Mouse (Mus musculus) MEL (cell line): ENCODE results near the gene Vps26a. TPM values are rescaled to one million over a fixed set of nuclear protein-coding genes. Genes with fewer than 3 reads are reported as not detected.
A peak's percentile ranks its signal among the peaks of the same experiment; 100 is the strongest.

Experiments used
- DNase-seq: peaks from one replicate; pipeline ENCODE4 v3.0.0; 2011; ENCODE audit warnings: low read depth, low spot score
- H3K27ac ChIP-seq: 2 replicates; pipeline ENCODE4 v1.5.1; 2012; ENCODE audit warnings: low read depth, mild to moderate bottlenecking, control low read depth, low read length, moderate library complexity; ENCODE audit not compliant: control insufficient read depth
- H3K27me3 ChIP-seq, 2 experiments: fragments of 150-350 bp in 1 of 2; sonication (generic) in 1 of 2; 2 replicates each; pipeline ENCODE4 v1.6.1; 2012; ENCODE audit warnings: low read length in 2 of 2, mild to moderate bottlenecking in 2 of 2, improper control_type of control experiment in 1 of 2, moderate library complexity in 1 of 2; ENCODE audit not compliant: insufficient read depth in 2 of 2, control insufficient read depth in 1 of 2
- H3K36me3 ChIP-seq, 2 experiments: 2 replicates each; pipeline ENCODE4 v1.6.1; 2012 to 2014; ENCODE audit warnings: low read length in 2 of 2, improper control_type of control experiment in 1 of 2, inconsistent platforms in 1 of 2, mild to moderate bottlenecking in 1 of 2; ENCODE audit not compliant: insufficient read depth in 2 of 2, control insufficient read depth in 1 of 2
- H3K4me1 ChIP-seq, 2 experiments: fragments of 150-350 bp in 1 of 2; sonication (generic) in 1 of 2; 2 replicates each; pipeline ENCODE4 v1.6.1; 2012; ENCODE audit warnings: low read length in 2 of 2, improper control_type of control experiment in 1 of 2, mild to moderate bottlenecking in 1 of 2; ENCODE audit not compliant: insufficient read depth in 2 of 2, control insufficient read depth in 1 of 2
- H3K4me3 ChIP-seq, 2 experiments: fragments of 150-350 bp in 1 of 2; sonication (generic) in 1 of 2; 2 replicates each; pipeline ENCODE4 v1.5.1; 2012; ENCODE audit warnings: low read depth in 2 of 2, low read length in 2 of 2, mild to moderate bottlenecking in 2 of 2, moderate library complexity in 2 of 2, control low read depth in 1 of 2, improper control_type of control experiment in 1 of 2; ENCODE audit not compliant: control insufficient read depth in 1 of 2, insufficient read depth in 1 of 2
- H3K79me2 ChIP-seq: 2 replicates; pipeline ENCODE4 v1.6.1; 2012; ENCODE audit warnings: mild to moderate bottlenecking, low read length, moderate library complexity; ENCODE audit not compliant: control insufficient read depth, poor library complexity, insufficient read depth
- H3K9ac ChIP-seq: 2 replicates; pipeline ENCODE4 v1.6.1; 2012; ENCODE audit warnings: low read depth, mild to moderate bottlenecking, control low read depth, low read length, moderate library complexity; ENCODE audit not compliant: control insufficient read depth, poor library complexity, severe bottlenecking
- H3K9me3 ChIP-seq: fragments of 150-350 bp; sonication (generic); replicated peaks from 2 replicates; pipeline ENCODE4 v1.6.1; 2012; ENCODE audit warnings: mild to moderate bottlenecking, low read length, improper control_type of control experiment, moderate library complexity; ENCODE audit not compliant: insufficient read depth
- BHLHE40 ChIP-seq: IDR thresholded peaks from 2 replicates; pipeline ENCODE4 v1.6.1; 2012; ENCODE audit warnings: low read depth, mild to moderate bottlenecking, inconsistent platforms, low read length, improper control_type of control experiment, borderline replicate concordance
- CHD1 ChIP-seq: IDR thresholded peaks from 2 replicates; pipeline ENCODE4 v1.6.1; 2012; ENCODE audit warnings: low read depth, mild to moderate bottlenecking, inconsistent platforms, low read length, improper control_type of control experiment
- CHD2 ChIP-seq: IDR thresholded peaks from 2 replicates; pipeline ENCODE4 v1.6.1; 2011; ENCODE audit warnings: low read length, improper control_type of control experiment
- CTCF ChIP-seq, 3 experiments: IDR thresholded peaks in 2 of 3; conservative IDR thresholded peaks in 1 of 3; 2 replicates each; pipeline ENCODE4 v1.5.1; 2011 to 2012; ENCODE audit warnings: low read length in 3 of 3, low read depth in 2 of 3, mild to moderate bottlenecking in 2 of 3, improper control_type of control experiment in 1 of 3, inconsistent platforms in 1 of 3, mixed read lengths in 1 of 3, moderate library complexity in 1 of 3; ENCODE audit not compliant: control insufficient read depth in 1 of 3, insufficient read depth in 1 of 3, poor library complexity in 1 of 3, severe bottlenecking in 1 of 3
- E2F4 ChIP-seq: IDR thresholded peaks from 2 replicates; pipeline ENCODE4 v1.6.1; 2011; ENCODE audit warnings: low read depth, low read length, improper control_type of control experiment, borderline replicate concordance
- ELF1 ChIP-seq: IDR thresholded peaks from 2 replicates; pipeline ENCODE4 v1.6.1; 2014; ENCODE audit warnings: low read depth, mild to moderate bottlenecking, inconsistent platforms, low read length, improper control_type of control experiment, moderate library complexity
- EP300 ChIP-seq, 2 experiments: IDR thresholded peaks; 2 replicates each; pipeline ENCODE4 v1.6.1; 2011; ENCODE audit warnings: improper control_type of control experiment in 2 of 2, low read length in 2 of 2, low read depth in 1 of 2, mild to moderate bottlenecking in 1 of 2
- ETS1 ChIP-seq: IDR thresholded peaks from 2 replicates; pipeline ENCODE4 v1.6.1; 2012; ENCODE audit warnings: low read depth, mild to moderate bottlenecking, inconsistent platforms, low read length, improper control_type of control experiment, moderate library complexity
- GATA1 ChIP-seq: IDR thresholded peaks from 2 replicates; pipeline ENCODE4 v1.6.1; 2011; ENCODE audit warnings: low read depth, low read length, improper control_type of control experiment
- JUND ChIP-seq: IDR thresholded peaks from 2 replicates; pipeline ENCODE4 v1.6.1; 2011; ENCODE audit warnings: low read depth, mild to moderate bottlenecking, improper control_type of control experiment, low read length
- KAT2A ChIP-seq: conservative IDR thresholded peaks from 2 replicates; pipeline ENCODE4 v1.6.1; 2012; ENCODE audit warnings: low read depth, low read length, improper control_type of control experiment, inconsistent platforms
- MAX ChIP-seq: IDR thresholded peaks from 2 replicates; pipeline ENCODE4 v1.6.1; 2011; ENCODE audit warnings: low read length, improper control_type of control experiment
- MAZ ChIP-seq: IDR thresholded peaks from 2 replicates; pipeline ENCODE4 v1.6.1; 2012; ENCODE audit warnings: low read depth, mild to moderate bottlenecking, inconsistent platforms, low read length, improper control_type of control experiment
- MXI1 ChIP-seq: IDR thresholded peaks from 2 replicates; pipeline ENCODE4 v1.6.1; 2011; ENCODE audit warnings: mild to moderate bottlenecking, low read depth, low read length, improper control_type of control experiment
- MYB ChIP-seq: IDR thresholded peaks from 2 replicates; pipeline ENCODE4 v1.6.1; 2011; ENCODE audit warnings: mild to moderate bottlenecking, low read depth, low read length, improper control_type of control experiment
- MYC ChIP-seq: IDR thresholded peaks from 2 replicates; pipeline ENCODE4 v1.6.1; 2011; ENCODE audit warnings: low read depth, mild to moderate bottlenecking, low read length, improper control_type of control experiment, moderate library complexity
- NELFE ChIP-seq: IDR thresholded peaks from 2 replicates; pipeline ENCODE4 v1.6.1; 2011; ENCODE audit warnings: low read depth, low read length, improper control_type of control experiment
- POLR2AphosphoS5 ChIP-seq: IDR thresholded peaks from 2 replicates; pipeline ENCODE4 v1.6.1; 2012; ENCODE audit warnings: low read depth, borderline replicate concordance, mild to moderate bottlenecking, inconsistent platforms, low read length, moderate library complexity, mixed read lengths
- RAD21 ChIP-seq: IDR thresholded peaks from 2 replicates; pipeline ENCODE4 v1.6.1; 2011; ENCODE audit warnings: mild to moderate bottlenecking, low read depth, low read length, improper control_type of control experiment
- RCOR1 ChIP-seq: IDR thresholded peaks from 2 replicates; pipeline ENCODE4 v1.6.1; 2012; ENCODE audit warnings: low read depth, mild to moderate bottlenecking, inconsistent platforms, low read length, improper control_type of control experiment
- SIN3A ChIP-seq: IDR thresholded peaks from 2 replicates; pipeline ENCODE4 v1.6.1; 2012; ENCODE audit warnings: low read length, improper control_type of control experiment, inconsistent platforms
- TBP ChIP-seq: IDR thresholded peaks from 2 replicates; pipeline ENCODE4 v1.8.0; 2011; ENCODE audit warnings: low read depth, low read length, improper control_type of control experiment
- TCF12 ChIP-seq: IDR thresholded peaks from 2 replicates; pipeline ENCODE4 v1.6.1; 2014; ENCODE audit warnings: low read depth, mild to moderate bottlenecking, inconsistent platforms, low read length, improper control_type of control experiment, moderate library complexity
- UBTF ChIP-seq: IDR thresholded peaks from 2 replicates; pipeline ENCODE4 v1.6.1; 2012; ENCODE audit warnings: low read depth, mild to moderate bottlenecking, inconsistent platforms, low read length, improper control_type of control experiment, moderate library complexity, borderline replicate concordance; ENCODE audit not compliant: insufficient read depth
- USF1 ChIP-seq: IDR thresholded peaks from 2 replicates; pipeline ENCODE4 v1.6.1; 2014; ENCODE audit warnings: low read depth, mild to moderate bottlenecking, inconsistent platforms, low read length, improper control_type of control experiment, moderate library complexity
- ZMIZ1 ChIP-seq: IDR thresholded peaks from 2 replicates; pipeline ENCODE4 v1.6.1; 2012; ENCODE audit warnings: low read depth, mild to moderate bottlenecking, inconsistent platforms, low read length, improper control_type of control experiment, moderate library complexity
- ZNF384 ChIP-seq: IDR thresholded peaks from 2 replicates; pipeline ENCODE4 v1.6.1; 2012; ENCODE audit warnings: low read depth, mild to moderate bottlenecking, inconsistent platforms, low read length, improper control_type of control experiment
- polyA plus RNA-seq, 2 experiments: library from polyadenylated mRNA; stranded (reverse) in 1 of 2; unstranded in 1 of 2; fragments of >175 nt in 1 of 2; fragments of >200 nt in 1 of 2; gene quantifications; 2 replicates each; pipeline versions ENCODE4 v1.2.1 to v1.2.4; 2012; ENCODE audit warnings: low replicate concordance in 2 of 2, low read depth in 1 of 2; ENCODE audit not compliant: insufficient read length in 2 of 2, insufficient read depth in 1 of 2, missing spikeins in 1 of 2
- total RNA-seq: library from RNA; depleted of rRNA; stranded (reverse); fragments of 300-350 nt; gene quantifications from 2 replicates; pipeline ENCODE4 v1.2.3, GENCODE M21; 2012

Vps26a gene
- total and polyA plus RNA-seq, 3 experiments: 34.2 to 64.1 TPM; not detected in 1

DNA sequence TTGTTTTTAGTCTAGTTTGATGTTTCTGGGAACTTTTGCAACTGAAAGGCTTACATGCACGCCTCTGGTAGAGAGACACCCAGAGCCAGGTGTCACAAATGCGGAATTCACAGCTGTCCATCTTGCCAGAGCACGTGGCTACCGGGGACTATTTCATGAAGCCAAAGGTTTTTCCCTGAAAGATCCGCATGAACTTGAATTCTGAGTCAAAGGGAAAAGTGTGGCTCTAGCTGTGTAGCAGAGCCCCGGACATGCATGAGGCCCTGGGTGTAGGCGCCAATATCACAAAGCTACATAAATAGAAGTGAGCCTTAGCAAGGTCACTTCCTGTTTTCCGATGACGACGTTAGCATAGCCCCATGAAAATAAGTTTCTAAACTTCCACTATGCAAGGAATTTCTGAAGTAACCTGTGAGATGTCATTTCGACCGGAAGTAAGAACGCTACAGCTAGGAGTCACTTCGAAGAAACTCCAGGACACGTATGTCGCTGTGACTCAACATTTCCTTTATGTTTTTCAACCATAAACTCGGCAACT, 19.5 kb upstream of the Vps26a start (continued):
- TF ChIP-seq JUND: no peak
- TF ChIP-seq MYC: peak; percentile 90
- TF ChIP-seq CTCF (IDR thresholded peaks at IDR 0.05 in 2 of 3, conservative IDR thresholded peaks at IDR 0.05 in 1 of 3; ENCODE audit: control insufficient read depth in 1 of 3, insufficient read depth in 1 of 3, low read depth in 2 of 3, low read length in 3 of 3, poor library complexity in 1 of 3, severe bottlenecking in 1 of 3): no peak
- TF ChIP-seq ZMIZ1: peak; percentile 54; the same call in 1 of the 2 replicates
- TF ChIP-seq CHD1: no peak; the same call in 1 of the 2 replicates
- no peak for TF ChIP-seq CHD2
- TF ChIP-seq USF1: peak; percentile 14; the same call in 1 of the 2 replicates
- TF ChIP-seq TBP: peak; percentile 89
- TF ChIP-seq RAD21: no peak
- peak; percentile 94 for TF ChIP-seq ETS1
- TF ChIP-seq E2F4: no peak; the same call in 1 of the 2 replicates
- peak; percentile 54 for TF ChIP-seq NELFE
- peak; percentile 78 for TF ChIP-seq ELF1
- peak; percentile 37 to 70; a peak in 2 of 4 replicates for TF ChIP-seq EP300 (IDR thresholded peaks at IDR 0.05; ENCODE audit: low read depth in 1 of 2, low read length in 2 of 2)
- TF ChIP-seq SIN3A: peak; percentile 95
- no peak for TF ChIP-seq MAZ

DNA sequence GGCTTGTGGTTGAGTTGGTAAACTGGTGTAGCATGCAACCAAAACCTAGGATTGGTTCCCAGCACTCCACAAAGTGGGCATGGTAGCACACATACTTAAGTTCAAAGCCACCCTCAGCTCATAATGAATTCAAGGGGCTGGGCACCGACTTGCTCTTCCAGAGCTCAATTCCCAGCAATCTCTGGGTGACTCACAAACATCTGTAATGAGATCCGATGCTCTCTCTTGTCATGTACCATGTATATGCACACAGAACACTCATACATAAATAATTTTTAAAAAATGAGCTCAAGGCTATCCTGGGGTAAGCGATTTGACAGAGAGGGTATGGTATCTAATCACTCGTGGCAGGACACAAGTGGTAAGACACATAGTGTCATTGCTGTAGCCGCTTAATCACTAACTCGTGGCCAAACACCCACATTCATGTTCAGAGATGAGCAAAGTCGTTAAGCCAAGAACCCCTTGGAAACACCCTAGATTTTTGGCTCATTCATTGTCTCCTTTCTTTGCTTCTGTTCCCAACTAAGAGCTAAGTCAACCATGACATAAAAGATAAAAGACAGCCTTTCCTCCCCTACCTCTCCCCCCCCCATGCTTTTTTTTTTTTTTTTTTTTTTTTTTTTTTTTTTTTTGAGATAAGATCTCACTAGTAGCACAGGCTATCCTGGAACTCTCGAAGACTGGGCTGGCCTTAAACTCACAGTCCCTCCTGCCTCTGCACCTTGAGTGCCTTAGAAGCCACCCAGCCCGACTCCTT, 18.8 kb upstream of the Vps26a start:
- Histone ChIP-seq H3K9ac (peak overlapping the region; percentile 63), H3K79me2 (peaks cover 51% of the 10 kb centered on the region), H3K9me3 (no peaks in the 10 kb centered on the region), H3K27me3 (no peaks in the 10 kb centered on the region)
- TF ChIP-seq MAX (no peak), CHD1 (no peak; the same call in 1 of the 2 replicates), RCOR1 (peak; percentile 22; the same call in 1 of the 2 replicates), MAZ (peak; percentile 42; the same call in 1 of the 2 replicates), GATA1 (peak; percentile 71), KAT2A (no peak), UBTF (no peak), BHLHE40 (no peak), MYB (peak; percentile 20; the same call in 1 of the 2 replicates), ZNF384 (peak; percentile 97), POLR2AphosphoS5 (no peak), TBP (no peak), TCF12 (peak; percentile 32; the same call in 1 of the 2 replicates), MXI1 (peak; percentile 22; the same call in 1 of the 2 replicates), ELF1 (0 out of 2 replicates have a peak, but pooled peaks have one; percentile 14), EP300 (IDR thresholded peaks at IDR 0.05; ENCODE audit: low read depth in 1 of 2, low read length in 2 of 2) (peak; percentile 43 to 51; a peak in 3 of 4 replicates), ZMIZ1 (peak; percentile 39; the same call in 1 of the 2 replicates), ETS1 (peak; percentile 57; the same call in 1 of the 2 replicates), CHD2 (no peak)
- TF ChIP-seq, all 39 proteins: peak for 11
- peaks cover 3 to 55% of the 10 kb centered on the region in 2 experiments; a peak in 3 of 4 replicates for H3K36me3 ChIP-seq
- peak; percentile 68 for DNase-seq
- peak overlapping the region; percentile 94 for H3K27ac ChIP-seq
- H3K4me3 ChIP-seq: peak overlapping the region; percentile 63 to 74
- H3K4me1 ChIP-seq: peaks cover 16 to 56% of the 10 kb centered on the region in 2 experiments
